Mouse (Mus musculus) forebrain, embryonic 16.5 days (tissue): ENCODE measurements around the gene Mvd. TPM values are rescaled to one million over a fixed set of nuclear protein-coding genes. Genes with fewer than 3 reads are reported as not detected.
A peak's percentile ranks its signal among the peaks of the same experiment; 100 is the strongest.

Experiments
- ATAC-seq: fragments of 200-750 bp; cut with Nextera tagmentation; 2 replicates; pipeline ENCODE4 v1.8.0; 2017; ENCODE audit warnings: mild to moderate bottlenecking, moderate library complexity
- H3K27ac ChIP-seq: fragments of 300-500 bp; sonication (generic); 2 replicates; pipeline ENCODE4 v1.5.1; 2014; ENCODE audit warnings: low read length, control low read depth
- H3K27me3 ChIP-seq: fragments of 300-500 bp; sonication (generic); replicated peaks from 2 replicates; pipeline ENCODE4 v1.6.1; 2014; ENCODE audit warnings: low read length; ENCODE audit not compliant: control insufficient read depth, insufficient read depth
- H3K36me3 ChIP-seq: fragments of 300-500 bp; sonication (generic); 2 replicates; pipeline ENCODE4 v1.6.1; 2014; ENCODE audit not compliant: control insufficient read depth, insufficient read depth
- H3K4me1 ChIP-seq: fragments of 300-500 bp; sonication (generic); replicated peaks from 2 replicates; pipeline ENCODE4 v1.6.1; 2014; ENCODE audit warnings: low read length; ENCODE audit not compliant: control insufficient read depth, insufficient read depth
- H3K4me2 ChIP-seq: fragments of 300-500 bp; sonication (generic); 2 replicates; pipeline ENCODE4 v1.6.1; 2014; ENCODE audit warnings: mild to moderate bottlenecking, low read length, control low read depth
- H3K4me3 ChIP-seq: fragments of 300-500 bp; sonication (generic); replicated peaks from 2 replicates; pipeline ENCODE4 v1.5.1; 2014; ENCODE audit warnings: mild to moderate bottlenecking, low read length, control low read depth
- H3K9ac ChIP-seq: fragments of 300-500 bp; sonication (generic); replicated peaks from 2 replicates; pipeline ENCODE4 v1.6.1; 2014; ENCODE audit warnings: low read depth, low read length, control low read depth
- H3K9me3 ChIP-seq: fragments of 300-500 bp; sonication (generic); 2 replicates; pipeline ENCODE4 v1.6.1; 2016; ENCODE audit warnings: low read length; ENCODE audit not compliant: control insufficient read depth
- WGBS: fragments of 180-500 bp; shearing (Covaris S2); extraction: QIAGEN DNeasy Blood & Tissue Kit; methylation state at CpG from one replicate; pipeline ENCODE4 v1.1.7; 2014; 5-methylcytosine and 5-hydroxymethylcytosine counted together
- polyA plus RNA-seq: library from polyadenylated mRNA; unstranded; fragments of >200 nt; fragmentation: Nextera tagmentation; extraction: Ambion mirVana; gene quantifications from 2 replicates; pipeline ENCODE4 v1.2.1, GENCODE M21; 2015

The Mvd gene
- 51.0 and 60.0 TPM in 2 replicates for polyA plus RNA-seq

GRCm38 (mm10) chr8:122443262-122444006 is at the start of gene Mvd:
Mvd (minus strand) TSS chr8:122443422.
- H3K36me3 ChIP-seq = no peaks in the 10 kb centered on the region
- H3K4me2 ChIP-seq = peak within 1 kb of the TSS; percentile 94
- peak within 1 kb of the TSS; percentile 77 for H3K4me3 ChIP-seq
- peaks cover 24% of the 10 kb centered on the region for H3K4me1 ChIP-seq
- WGBS = under 1% methylated on average over 47 of the region's 47 CpGs
- H3K27ac ChIP-seq = peak within 1 kb of the TSS; percentile 98
- H3K9ac ChIP-seq = peak within 1 kb of the TSS; percentile 89
- H3K27me3 ChIP-seq = no peaks in the 10 kb centered on the region
- ATAC-seq = peak; percentile 99
- H3K9me3 ChIP-seq = no peaks in the 10 kb centered on the region

GRCm38 (mm10) chr8:122488387-122488786 is 45.2 kb upstream of the Mvd start:
- Histone ChIP-seq H3K36me3 (peaks cover 9% of the 10 kb centered on the region), H3K9me3 (no peaks in the 10 kb centered on the region), H3K27ac (no peak overlapping the region), H3K9ac (no peak overlapping the region), H3K4me2 (no peak overlapping the region), H3K4me1 (no peaks in the 10 kb centered on the region), H3K27me3 (no peaks in the 10 kb centered on the region), H3K4me3 (no peak overlapping the region)
- ATAC-seq = no peak
- 68% methylated on average over 9 of the region's 9 CpGs for whole genome bisulfite sequencing

- Histone ChIP-seq H3K4me3 (no peak overlapping the region), H3K27me3 (no peaks in the 10 kb centered on the region), H3K9me3 (no peaks in the 10 kb centered on the region), H3K4me1 (no peaks in the 10 kb centered on the region), H3K36me3 (peaks cover 29% of the 10 kb centered on the region), H3K9ac (no peak overlapping the region), H3K27ac (no peak overlapping the region), H3K4me2 (no peak overlapping the region)
- no peak for ATAC-seq
- 92% methylated on average over 12 of the region's 12 CpGs for WGBS
These were observed 41.6 kb upstream of the Mvd start for GRCm38 (mm10) chr8:122484831-122485230.

- Histone ChIP-seq H3K9ac (no peak overlapping the region), H3K27me3 (no peaks in the 10 kb centered on the region), H3K27ac (no peak overlapping the region), H3K4me3 (no peak overlapping the region), H3K36me3 (peaks cover 35% of the 10 kb centered on the region), H3K4me2 (no peak overlapping the region), H3K4me1 (no peaks in the 10 kb centered on the region), H3K9me3 (no peaks in the 10 kb centered on the region)
- 97% methylated on average over 7 of the region's 7 CpGs for WGBS
- no peak for ATAC-seq
These were observed 40.7 kb upstream of the Mvd start for GRCm38 (mm10) chr8:122483877-122484276.

- Histone ChIP-seq H3K4me1 (no peaks in the 10 kb centered on the region; the same call in 1 of the 2 replicates), H3K27ac (no peak overlapping the region), H3K4me3 (no peak overlapping the region), H3K36me3 (peaks cover 35% of the 10 kb centered on the region), H3K9me3 (no peaks in the 10 kb centered on the region), H3K9ac (no peak overlapping the region), H3K27me3 (no peaks in the 10 kb centered on the region), H3K4me2 (no peak overlapping the region)
- WGBS = 97% methylated on average over 8 of the region's 8 CpGs
- no peak for ATAC-seq
These were observed 39.2 kb upstream of the Mvd start for GRCm38 (mm10) chr8:122482448-122482847.

GRCm38 (mm10) chr8:122475580-122476320 is 32.5 kb upstream of the Mvd start, which contains the start of the genes Rnf166 and Ctu2:
Rnf166 (minus strand) TSS chr8:122476064.
Ctu2 (plus strand) TSS chr8:122476143.
- WGBS = 0% methylated on average over 99 of the region's 103 CpGs
- ATAC-seq = peak; percentile 97
- peak within 1 kb of the TSS; percentile 94 for H3K9ac ChIP-seq
- H3K4me1 ChIP-seq = peaks cover 22% of the 10 kb centered on the region
- no peaks in the 10 kb centered on the region for H3K9me3 ChIP-seq
- no peaks in the 10 kb centered on the region for H3K27me3 ChIP-seq
- H3K36me3 ChIP-seq = peaks cover 7% of the 10 kb centered on the region
- H3K27ac ChIP-seq = peak within 1 kb of the TSS; percentile 68; the same call in 1 of the 2 replicates
- peak within 1 kb of the TSS; percentile 94 for H3K4me2 ChIP-seq
- H3K4me3 ChIP-seq = peak within 1 kb of the TSS; percentile 86

GRCm38 (mm10) chr8:122474951-122475560 is 31.8 kb upstream of the Mvd start:
- no peaks in the 10 kb centered on the region for H3K9me3 ChIP-seq
- no peak for ATAC-seq
- H3K36me3 ChIP-seq = peaks cover 7% of the 10 kb centered on the region; the same call in 1 of the 2 replicates
- H3K9ac ChIP-seq = peak overlapping the region; percentile 94
- H3K4me1 ChIP-seq = peaks cover 22% of the 10 kb centered on the region
- H3K4me2 ChIP-seq = peak overlapping the region; percentile 94
- peak overlapping the region; percentile 86 for H3K4me3 ChIP-seq
- H3K27me3 ChIP-seq = no peaks in the 10 kb centered on the region
- WGBS = 13% methylated on average over 16 of the region's 16 CpGs
- H3K27ac ChIP-seq = no peak overlapping the region

- H3K27ac ChIP-seq = no peak overlapping the region
- ATAC-seq = no peak
- no peaks in the 10 kb centered on the region; the same call in 1 of the 2 replicates for H3K36me3 ChIP-seq
- no peaks in the 10 kb centered on the region for H3K27me3 ChIP-seq
- no peak overlapping the region for H3K9ac ChIP-seq
- no peak overlapping the region for H3K4me3 ChIP-seq
- no peaks in the 10 kb centered on the region for H3K9me3 ChIP-seq
- peaks cover 22% of the 10 kb centered on the region for H3K4me1 ChIP-seq
- no peak overlapping the region for H3K4me2 ChIP-seq
- 93% methylated on average over 8 of the region's 8 CpGs for WGBS
These were observed 30.7 kb upstream of the Mvd start for GRCm38 (mm10) chr8:122473911-122474421.

- H3K9me3 ChIP-seq = no peaks in the 10 kb centered on the region
- 85% methylated on average over 5 of the region's 5 CpGs for WGBS
- no peak overlapping the region for H3K4me2 ChIP-seq
- H3K4me3 ChIP-seq = no peak overlapping the region
- no peak for ATAC-seq
- no peak overlapping the region for H3K27ac ChIP-seq
- H3K9ac ChIP-seq = no peak overlapping the region
- H3K4me1 ChIP-seq = peaks cover 12% of the 10 kb centered on the region
- no peaks in the 10 kb centered on the region for H3K27me3 ChIP-seq
- peaks cover 2% of the 10 kb centered on the region; the same call in 1 of the 2 replicates for H3K36me3 ChIP-seq
These were observed 27.5 kb upstream of the Mvd start for GRCm38 (mm10) chr8:122470691-122471090.
